Mouse (Mus musculus): ENCODE results near the gene Chst11. TPM values are rescaled to one million over a fixed set of nuclear protein-coding genes. Genes with fewer than 3 reads are reported as not detected.
A peak's percentile ranks its signal among the peaks of the same experiment; 100 is the strongest.

Gene Chst11
- polyA plus RNA-seq, 1 experiment from 2014 or later, result 0.99 TPM

DNA sequence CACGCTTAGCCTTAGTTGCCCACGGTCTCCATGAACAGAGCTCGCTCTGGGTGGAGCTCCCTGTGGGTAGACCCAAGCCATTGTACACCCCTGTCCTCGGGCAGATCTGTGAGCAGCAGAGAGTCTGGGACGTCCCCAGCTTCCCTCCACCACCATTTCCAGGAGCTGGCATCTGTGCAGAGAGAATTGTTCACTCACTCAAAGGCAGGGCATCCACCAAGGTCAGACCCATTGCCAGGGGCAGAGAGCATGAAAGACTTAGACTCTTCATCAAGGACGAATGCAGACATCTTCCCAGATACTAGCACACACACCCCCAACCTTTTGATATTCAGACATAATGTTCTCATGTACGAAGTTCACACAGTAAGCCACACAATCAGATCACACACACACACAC lies 216.2 kb downstream of the Chst11 start:
- ATAC-seq, result no peak
- H3K36me3 ChIP-seq, result no peaks in the 10 kb centered on the region
- no peak overlapping the region for H3K4me3 ChIP-seq (replicated peaks)
- WGBS, result 80% methylated on average over 7 of the region's 7 CpGs
- no peaks in the 10 kb centered on the region for H3K27me3 ChIP-seq (replicated peaks)
- H3K27ac ChIP-seq, result no peak overlapping the region
- no peaks in the 10 kb centered on the region for H3K4me1 ChIP-seq (replicated peaks)
- H3K9me3 ChIP-seq, result no peaks in the 10 kb centered on the region
- H3K9ac ChIP-seq, result no peak overlapping the region
- no peak overlapping the region for H3K4me2 ChIP-seq (replicated peaks)

DNA sequence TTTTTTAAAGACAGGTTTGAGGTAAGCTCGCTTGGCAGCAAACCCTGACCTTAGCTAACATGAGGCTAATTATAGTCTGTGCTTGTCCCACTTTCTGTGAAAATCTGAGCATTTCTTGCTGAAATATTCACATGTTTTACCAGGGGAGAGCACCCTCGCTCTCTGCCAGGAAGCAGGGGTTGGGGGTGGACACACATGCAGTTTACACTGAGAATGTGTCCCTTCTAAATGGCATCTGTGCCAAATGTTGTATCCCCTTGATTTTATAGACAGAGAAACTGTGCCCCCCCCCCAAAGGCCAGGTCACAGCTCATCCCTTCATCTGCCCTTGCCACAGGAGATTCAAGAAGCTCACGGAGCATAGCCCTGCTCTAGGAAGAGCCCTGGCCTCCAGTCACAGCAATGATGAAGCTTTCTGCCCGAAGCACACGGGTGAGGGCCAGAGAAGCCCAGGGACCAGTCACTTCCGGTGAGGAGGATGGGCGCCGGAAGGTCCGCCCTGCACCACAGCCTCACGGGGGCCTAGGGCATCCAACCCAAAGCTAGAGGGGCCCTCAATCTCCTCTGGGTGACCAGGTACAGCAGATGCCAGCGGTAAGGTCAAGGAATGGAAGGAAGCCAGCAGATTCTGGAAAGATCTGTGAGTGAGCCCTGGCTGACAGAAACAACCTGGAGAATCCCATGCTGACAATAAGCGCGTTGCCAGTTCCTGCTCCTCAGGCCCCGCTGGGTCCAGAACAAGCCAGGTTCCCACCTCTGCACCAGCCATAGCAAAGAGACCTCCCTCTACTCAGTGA lies 217.8 kb downstream of the Chst11 start:
- Histone ChIP-seq H3K36me3 (no peaks in the 10 kb centered on the region), H3K9ac (no peak overlapping the region), H3K27ac (no peak overlapping the region), H3K27me3 (replicated peaks) (no peaks in the 10 kb centered on the region), H3K4me3 (replicated peaks) (no peak overlapping the region), H3K4me2 (replicated peaks) (no peak overlapping the region), H3K4me1 (replicated peaks) (no peaks in the 10 kb centered on the region), H3K9me3 (no peaks in the 10 kb centered on the region)
- ATAC-seq, result no peak
- 89% methylated on average over 14 of the region's 14 CpGs for WGBS

DNA sequence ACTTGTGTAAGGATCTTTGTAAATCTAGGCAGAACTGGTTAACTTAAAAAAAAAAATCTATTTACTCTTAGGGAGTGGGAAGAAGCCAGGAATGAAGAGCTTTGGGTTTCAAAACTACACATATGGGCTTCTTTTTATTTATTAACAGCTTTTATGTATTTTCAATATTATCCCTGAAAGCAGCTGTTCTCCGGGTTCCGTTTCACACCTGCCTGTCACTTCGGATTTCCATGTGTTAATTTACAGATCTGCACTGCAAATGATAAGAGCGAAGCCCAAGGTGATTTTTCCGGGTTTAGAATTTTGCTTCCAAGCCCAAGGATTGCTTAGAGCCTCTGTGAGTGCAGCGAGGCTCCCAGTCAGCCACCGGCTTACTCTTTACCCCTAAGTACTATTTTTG lies 223.1 kb downstream of the Chst11 start:
- ATAC-seq, result no peak
- Histone ChIP-seq H3K27me3 (replicated peaks) (no peaks in the 10 kb centered on the region), H3K4me3 (replicated peaks) (no peak overlapping the region), H3K9ac (no peak overlapping the region), H3K9me3 (no peaks in the 10 kb centered on the region), H3K4me2 (replicated peaks) (no peak overlapping the region), H3K4me1 (replicated peaks) (no peaks in the 10 kb centered on the region), H3K27ac (no peak overlapping the region), H3K36me3 (no peaks in the 10 kb centered on the region)
- whole genome bisulfite sequencing, result 75% methylated on average over 7 of the region's 7 CpGs

DNA sequence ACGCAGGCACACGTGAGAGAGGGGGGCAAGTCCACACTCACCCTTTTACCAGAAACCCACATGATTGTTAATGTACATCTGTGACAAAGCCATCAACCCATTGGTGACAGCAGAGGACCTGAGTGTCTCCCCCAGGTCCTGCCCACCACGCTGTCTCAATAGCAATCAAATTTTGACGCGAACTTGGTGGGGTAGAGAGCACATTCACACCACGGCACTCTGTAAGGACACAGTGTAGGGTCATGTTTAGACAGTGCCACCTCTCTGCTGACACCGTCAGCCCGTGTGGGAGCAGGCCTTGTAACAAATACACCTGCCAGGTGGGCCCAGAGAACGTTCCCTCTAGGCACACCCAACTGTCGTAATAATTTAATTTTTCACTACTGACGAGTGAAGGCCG lies 224.1 kb downstream of the Chst11 start:
- Histone ChIP-seq H3K9me3 (no peaks in the 10 kb centered on the region), H3K27ac (no peak overlapping the region), H3K4me1 (replicated peaks) (no peaks in the 10 kb centered on the region), H3K27me3 (replicated peaks) (no peaks in the 10 kb centered on the region), H3K4me2 (replicated peaks) (no peak overlapping the region), H3K36me3 (no peaks in the 10 kb centered on the region), H3K4me3 (replicated peaks) (no peak overlapping the region), H3K9ac (no peak overlapping the region)
- 71% methylated on average over 12 of the region's 12 CpGs for WGBS
- ATAC-seq, result no peak

DNA sequence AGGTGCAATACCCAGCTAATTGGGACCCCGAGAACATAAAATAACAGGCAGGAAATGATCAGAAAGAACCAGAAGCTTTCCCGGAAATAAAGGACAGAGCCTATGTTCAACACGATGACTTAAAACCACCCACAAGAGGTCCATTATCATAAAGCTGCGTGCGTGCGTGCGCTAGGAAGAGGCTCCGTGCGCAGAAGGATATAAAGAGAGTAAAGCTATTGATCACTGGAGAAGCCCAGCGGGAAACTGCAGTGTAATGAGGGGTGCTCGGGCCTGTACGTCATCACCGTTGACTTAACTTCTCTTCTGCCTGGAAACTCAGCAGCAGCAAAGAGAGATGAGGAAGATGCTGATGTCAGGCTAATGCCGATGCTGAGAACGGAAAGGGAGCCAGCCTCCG lies 224.8 kb downstream of the Chst11 start:
- H3K4me1 ChIP-seq (replicated peaks), result no peaks in the 10 kb centered on the region
- H3K4me2 ChIP-seq (replicated peaks), result no peak overlapping the region
- WGBS, result 71% methylated on average over 16 of the region's 16 CpGs
- H3K27ac ChIP-seq, result no peak overlapping the region
- no peak overlapping the region for H3K9ac ChIP-seq
- no peak for ATAC-seq
- H3K36me3 ChIP-seq, result no peaks in the 10 kb centered on the region
- no peaks in the 10 kb centered on the region for H3K27me3 ChIP-seq (replicated peaks)
- H3K9me3 ChIP-seq, result no peaks in the 10 kb centered on the region
- no peak overlapping the region for H3K4me3 ChIP-seq (replicated peaks)

DNA sequence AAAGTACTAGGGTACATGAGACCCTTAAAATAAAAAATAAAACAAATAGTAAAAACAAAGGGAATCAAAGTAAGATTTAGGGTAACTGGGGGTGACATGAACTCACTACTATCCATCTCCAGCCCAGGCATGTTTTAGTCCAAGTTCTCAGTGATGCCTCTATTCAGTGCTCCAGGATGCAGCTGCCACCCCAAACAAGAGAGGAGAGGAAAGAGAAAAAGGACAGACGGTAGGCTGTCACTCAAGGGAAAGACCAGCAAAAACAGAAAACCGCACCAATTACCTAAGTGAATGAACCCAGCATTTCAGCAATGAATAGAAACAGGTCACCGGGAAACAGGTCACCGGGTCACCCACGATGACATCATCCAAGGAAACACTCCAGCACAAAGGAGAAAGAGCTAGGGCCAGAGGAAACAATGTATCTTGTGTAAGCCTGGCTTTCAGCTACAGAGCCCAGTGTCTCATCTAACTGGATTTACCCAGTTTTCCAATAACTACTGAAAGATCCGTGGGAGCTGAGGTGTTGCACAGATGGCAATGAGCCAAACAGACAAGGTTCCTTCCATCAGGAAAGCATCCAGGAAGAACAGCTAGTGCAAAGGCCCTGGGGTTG lies 225.8 kb downstream of the Chst11 start:
- no peaks in the 10 kb centered on the region for H3K27me3 ChIP-seq (replicated peaks)
- no peaks in the 10 kb centered on the region for H3K9me3 ChIP-seq
- H3K9ac ChIP-seq, result no peak overlapping the region
- WGBS, result 69% methylated on average over 6 of the region's 6 CpGs
- ATAC-seq, result no peak
- H3K4me2 ChIP-seq (replicated peaks), result no peak overlapping the region
- no peak overlapping the region for H3K27ac ChIP-seq
- no peaks in the 10 kb centered on the region for H3K4me1 ChIP-seq (replicated peaks)
- H3K36me3 ChIP-seq, result no peaks in the 10 kb centered on the region
- no peak overlapping the region for H3K4me3 ChIP-seq (replicated peaks)

DNA sequence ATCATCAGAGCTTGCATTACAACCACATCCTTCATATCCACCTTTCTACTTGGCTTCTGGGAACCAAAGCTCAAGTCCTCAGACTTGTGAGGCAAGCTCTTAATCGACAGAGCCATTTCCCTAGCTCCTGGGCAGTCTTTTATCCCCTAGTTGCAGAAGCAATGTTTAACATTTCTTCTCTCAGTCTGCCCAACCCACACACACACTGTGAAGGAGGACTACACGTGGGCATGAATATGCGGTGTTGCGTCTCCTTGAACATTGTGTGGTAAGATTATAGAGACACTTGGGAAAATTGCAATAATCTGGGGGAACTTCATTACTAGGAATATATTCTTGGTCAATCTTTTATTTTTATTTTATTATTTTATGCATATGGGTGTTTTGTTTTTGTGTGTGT lies 227.3 kb downstream of the Chst11 start:
- Histone ChIP-seq H3K4me3 (replicated peaks) (no peak overlapping the region), H3K9me3 (no peaks in the 10 kb centered on the region), H3K27ac (no peak overlapping the region), H3K4me2 (replicated peaks) (no peak overlapping the region), H3K27me3 (replicated peaks) (no peaks in the 10 kb centered on the region), H3K9ac (no peak overlapping the region), H3K4me1 (replicated peaks) (0 out of 2 replicates have a peak, but pooled peaks cover 2% of the 10 kb centered on the region), H3K36me3 (no peaks in the 10 kb centered on the region)
- WGBS, result 93% methylated on average over 4 of the region's 4 CpGs
- ATAC-seq, result no peak

DNA sequence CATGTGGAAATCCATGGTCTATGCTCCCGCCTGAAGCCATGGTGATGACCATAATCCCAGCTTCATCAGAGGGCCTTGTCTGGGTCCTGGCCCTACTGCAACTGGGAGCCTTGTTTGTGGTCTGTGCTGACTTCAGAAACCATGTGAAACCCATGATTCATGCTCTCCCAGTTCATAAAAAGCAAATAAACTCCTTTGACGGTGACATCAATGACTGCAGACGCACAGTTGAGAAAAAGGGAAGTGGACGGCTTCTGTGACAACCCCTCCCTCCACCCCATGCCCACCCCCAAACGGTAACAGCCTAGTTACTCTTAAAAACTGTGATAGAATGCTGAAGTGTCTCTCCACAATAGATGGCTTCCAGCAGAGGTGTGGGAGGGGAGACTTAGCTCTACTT lies 230.3 kb downstream of the Chst11 start:
- Histone ChIP-seq H3K4me2 (replicated peaks) (no peak overlapping the region), H3K9me3 (no peaks in the 10 kb centered on the region), H3K36me3 (no peaks in the 10 kb centered on the region), H3K27me3 (replicated peaks) (no peaks in the 10 kb centered on the region), H3K4me1 (replicated peaks) (0 out of 2 replicates have a peak, but pooled peaks cover 2% of the 10 kb centered on the region), H3K9ac (no peak overlapping the region), H3K27ac (no peak overlapping the region), H3K4me3 (replicated peaks) (no peak overlapping the region)
- WGBS, result 69% methylated on average over 5 of the region's 5 CpGs
- ATAC-seq, result no peak

DNA sequence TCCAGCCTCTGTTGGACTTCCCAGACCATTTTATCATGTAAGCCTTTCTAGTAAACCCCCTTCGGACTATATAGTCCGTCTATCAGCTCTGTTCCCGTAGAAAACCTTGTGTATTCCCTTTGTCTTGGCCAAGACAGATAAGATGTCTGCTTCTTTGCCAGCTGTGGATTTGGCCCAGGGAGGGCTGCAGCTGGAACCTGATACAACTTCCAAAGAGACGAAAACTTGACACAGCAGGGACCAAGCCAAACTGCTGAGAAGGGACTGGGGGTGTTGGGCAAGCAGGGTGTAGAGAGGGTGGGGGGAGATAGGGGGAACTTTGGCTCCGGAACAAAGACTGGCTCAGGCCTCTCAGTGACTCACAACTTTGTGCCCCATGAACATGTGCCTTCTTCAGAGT lies 232.0 kb downstream of the Chst11 start:
- no peak for ATAC-seq

DNA sequence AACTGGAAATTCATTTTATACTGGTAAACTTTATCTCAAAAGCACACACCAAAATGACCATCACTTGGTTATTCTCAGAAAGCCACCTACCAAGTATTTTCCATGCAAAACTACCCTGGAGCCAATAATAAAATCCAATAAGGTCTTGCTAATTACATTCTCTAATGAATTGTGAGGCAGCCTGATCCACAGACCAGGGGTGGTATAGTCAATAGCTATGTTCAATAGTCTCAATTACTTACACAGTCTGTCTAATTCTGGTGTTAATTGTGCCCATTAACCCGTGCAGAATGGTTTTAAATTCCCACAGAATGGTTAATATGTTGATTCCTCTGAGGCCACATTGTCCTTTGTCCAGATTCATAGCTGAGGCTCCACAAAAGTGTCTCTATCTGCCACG lies 233.5 kb downstream of the Chst11 start:
- no peak for ATAC-seq
- no peaks in the 10 kb centered on the region for H3K27me3 ChIP-seq (replicated peaks)
- H3K27ac ChIP-seq, result no peak overlapping the region
- no peak overlapping the region for H3K4me2 ChIP-seq (replicated peaks)
- WGBS, result 61% methylated on average over 2 of the region's 2 CpGs
- H3K4me3 ChIP-seq (replicated peaks), result no peak overlapping the region
- H3K36me3 ChIP-seq, result no peaks in the 10 kb centered on the region
- H3K4me1 ChIP-seq (replicated peaks), result 0 out of 2 replicates have a peak, but pooled peaks cover 2% of the 10 kb centered on the region
- no peaks in the 10 kb centered on the region for H3K9me3 ChIP-seq
- H3K9ac ChIP-seq, result no peak overlapping the region

More for the DNA sequence above, 232.0 kb downstream of the Chst11 start:
- no peak overlapping the region for H3K4me2 ChIP-seq (replicated peaks)
- no peaks in the 10 kb centered on the region for H3K27me3 ChIP-seq (replicated peaks)
- no peaks in the 10 kb centered on the region for H3K9me3 ChIP-seq
- H3K9ac ChIP-seq, result no peak overlapping the region
- H3K4me1 ChIP-seq (replicated peaks), result 0 out of 2 replicates have a peak, but pooled peaks cover 2% of the 10 kb centered on the region
- 60% methylated on average over 5 of the region's 5 CpGs for WGBS
- H3K27ac ChIP-seq, result no peak overlapping the region
- H3K4me3 ChIP-seq (replicated peaks), result no peak overlapping the region
- H3K36me3 ChIP-seq, result no peaks in the 10 kb centered on the region

DNA sequence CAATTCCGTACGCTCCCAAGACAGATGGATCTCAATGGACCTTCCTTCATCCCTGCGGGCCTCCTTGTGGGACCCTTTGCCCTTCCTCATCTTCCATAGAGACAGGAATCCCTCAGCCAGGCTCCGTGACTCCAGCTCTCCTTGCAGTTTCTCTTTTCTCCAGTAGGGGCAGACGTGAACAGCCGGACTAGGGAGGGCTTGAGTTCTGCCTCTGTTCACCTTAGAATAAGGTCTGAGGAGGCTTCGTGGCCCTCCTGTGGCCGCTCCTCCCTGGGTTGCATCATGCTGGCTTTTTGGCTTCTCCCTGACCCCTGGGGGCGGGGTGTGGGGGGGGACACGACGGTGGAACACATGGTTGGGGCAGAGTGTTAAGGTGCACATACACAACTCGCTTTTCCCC lies 234.4 kb downstream of the Chst11 start:
- no peaks in the 10 kb centered on the region for H3K36me3 ChIP-seq
- no peak overlapping the region for H3K9ac ChIP-seq
- H3K4me3 ChIP-seq (replicated peaks), result no peak overlapping the region
- H3K9me3 ChIP-seq, result no peaks in the 10 kb centered on the region
- H3K27ac ChIP-seq, result no peak overlapping the region
- H3K4me2 ChIP-seq (replicated peaks), result no peak overlapping the region
- WGBS, result 27% methylated on average over 12 of the region's 12 CpGs
- peak; percentile 55 for ATAC-seq
- H3K27me3 ChIP-seq (replicated peaks), result no peaks in the 10 kb centered on the region
- H3K4me1 ChIP-seq (replicated peaks), result 0 out of 2 replicates have a peak, but pooled peaks cover 2% of the 10 kb centered on the region

DNA sequence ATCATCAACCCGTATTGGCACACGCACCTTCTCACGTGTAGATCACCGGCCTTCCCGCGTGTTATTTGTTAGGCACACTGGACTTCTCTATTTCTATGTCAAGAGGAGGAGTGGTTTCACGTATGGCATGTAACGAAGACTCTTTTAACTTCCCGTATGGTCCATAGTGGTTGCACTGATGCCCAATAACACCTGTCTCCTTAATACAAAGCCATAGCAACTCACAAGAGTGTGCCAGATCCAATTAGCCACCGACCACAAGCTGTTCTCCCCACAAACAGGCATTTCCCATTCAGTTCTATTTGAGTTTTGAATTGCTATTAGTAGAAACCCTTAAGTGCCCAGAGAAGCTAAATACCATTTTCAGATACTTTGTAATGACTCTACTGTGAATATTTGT lies 234.9 kb downstream of the Chst11 start:
- 84% methylated on average over 10 of the region's 10 CpGs for WGBS
- H3K4me2 ChIP-seq (replicated peaks), result no peak overlapping the region
- H3K27ac ChIP-seq, result no peak overlapping the region
- H3K4me3 ChIP-seq (replicated peaks), result no peak overlapping the region
- no peak for ATAC-seq
- no peaks in the 10 kb centered on the region for H3K36me3 ChIP-seq
- H3K9ac ChIP-seq, result no peak overlapping the region
- no peaks in the 10 kb centered on the region for H3K9me3 ChIP-seq
- 0 out of 2 replicates have a peak, but pooled peaks cover 2% of the 10 kb centered on the region for H3K4me1 ChIP-seq (replicated peaks)
- H3K27me3 ChIP-seq (replicated peaks), result no peaks in the 10 kb centered on the region

DNA sequence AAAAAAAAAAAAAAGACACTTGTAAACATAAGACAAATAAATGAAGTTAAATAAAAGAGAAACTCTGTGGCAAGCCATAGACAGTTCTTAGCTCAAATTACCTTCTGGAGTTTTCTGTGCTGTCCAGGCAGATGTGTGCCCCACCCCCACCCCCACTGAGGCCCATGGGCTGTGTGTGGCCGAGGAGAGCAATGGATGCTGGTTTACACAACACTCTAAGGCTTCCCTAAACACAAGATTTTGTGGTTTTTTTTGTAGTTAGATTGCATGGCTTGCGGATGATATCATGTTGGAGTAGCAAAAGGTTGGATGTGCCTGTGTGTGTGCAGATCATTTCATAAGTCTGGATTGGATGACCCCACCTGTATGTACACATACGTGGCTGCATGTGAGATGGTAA lies 235.5 kb downstream of the Chst11 start:
- H3K4me2 ChIP-seq (replicated peaks), result no peak overlapping the region
- ATAC-seq, result no peak
- 74% methylated on average over 3 of the region's 3 CpGs for WGBS
- H3K4me3 ChIP-seq (replicated peaks), result no peak overlapping the region
- 0 out of 2 replicates have a peak, but pooled peaks cover 2% of the 10 kb centered on the region for H3K4me1 ChIP-seq (replicated peaks)
- no peak overlapping the region for H3K9ac ChIP-seq
- no peak overlapping the region for H3K27ac ChIP-seq
- H3K27me3 ChIP-seq (replicated peaks), result no peaks in the 10 kb centered on the region
- H3K9me3 ChIP-seq, result no peaks in the 10 kb centered on the region
- H3K36me3 ChIP-seq, result no peaks in the 10 kb centered on the region

Data from intestine, embryonic 15.5 days (tissue).